Mouse (Mus musculus): ENCODE measurements at regions not wholly inside any gene's neighbourhood (a gene's known extent, or its start where the extent isn't known, plus 50 kb on each side); places are given as distances from the start of the nearest gene placed in this dataset.

GRCm38 (mm10) chr5:76055849-76056248, 77.6 kb upstream of the Kdr start:
- ATAC-seq (ENCODE audit: low FRiP score): no peak
- no peaks in the 10 kb centered on the region for H3K27me3 ChIP-seq
- H3K9ac ChIP-seq: no peak overlapping the region
- no peak overlapping the region for H3K4me2 ChIP-seq (replicated peaks)
- no peak overlapping the region for H3K27ac ChIP-seq
- no peaks in the 10 kb centered on the region for H3K4me1 ChIP-seq
- no peaks in the 10 kb centered on the region for H3K36me3 ChIP-seq
- WGBS: 83% methylated on average over 2 of the region's 2 CpGs
- H3K4me3 ChIP-seq: no peak overlapping the region
- no peaks in the 10 kb centered on the region for H3K9me3 ChIP-seq (replicated peaks)

- Histone ChIP-seq H3K36me3 (no peaks in the 10 kb centered on the region), H3K4me1 (no peaks in the 10 kb centered on the region), H3K9me3 (replicated peaks) (no peaks in the 10 kb centered on the region), H3K4me3 (no peak overlapping the region), H3K27me3 (no peaks in the 10 kb centered on the region), H3K9ac (no peak overlapping the region), H3K27ac (no peak overlapping the region), H3K4me2 (replicated peaks) (no peak overlapping the region)
- WGBS: 100% methylated on average over 1 of the region's 1 CpGs
- ATAC-seq (ENCODE audit: low FRiP score): no peak
Measured at GRCm38 (mm10) chr5:76052782-76053181, 74.5 kb upstream of the Kdr start.

- WGBS: 84% methylated on average over 2 of the region's 2 CpGs
- no peaks in the 10 kb centered on the region for H3K4me1 ChIP-seq
- H3K9ac ChIP-seq: no peak overlapping the region
- no peak overlapping the region for H3K4me2 ChIP-seq (replicated peaks)
- no peaks in the 10 kb centered on the region for H3K36me3 ChIP-seq
- no peaks in the 10 kb centered on the region for H3K9me3 ChIP-seq (replicated peaks)
- no peaks in the 10 kb centered on the region for H3K27me3 ChIP-seq
- H3K4me3 ChIP-seq: no peak overlapping the region
- no peak overlapping the region for H3K27ac ChIP-seq
- no peak for ATAC-seq (ENCODE audit: low FRiP score)
Measured at GRCm38 (mm10) chr5:76051658-76052057, 73.4 kb upstream of the Kdr start.

- H3K4me1 ChIP-seq: no peaks in the 10 kb centered on the region
- H3K9me3 ChIP-seq (replicated peaks): no peaks in the 10 kb centered on the region
Measured at GRCm38 (mm10) chr5:76048103-76048874, 70.0 kb upstream of the Kdr start.

GRCm38 (mm10) chr5:76043521-76044510, 65.6 kb upstream of the Kdr start:
- Histone ChIP-seq H3K9me3 (replicated peaks) (0 out of 2 replicates have a peak, but pooled peaks cover 6% of the 10 kb centered on the region), H3K4me1 (no peaks in the 10 kb centered on the region), H3K27ac (no peak overlapping the region), H3K36me3 (no peaks in the 10 kb centered on the region), H3K27me3 (no peaks in the 10 kb centered on the region), H3K4me2 (replicated peaks) (no peak overlapping the region), H3K9ac (no peak overlapping the region), H3K4me3 (no peak overlapping the region)
- ATAC-seq (ENCODE audit: low FRiP score): no peak
- WGBS: 69% methylated on average over 14 of the region's 14 CpGs

More at GRCm38 (mm10) chr5:76048103-76048874, 70.0 kb upstream of the Kdr start:
- no peak for ATAC-seq (ENCODE audit: low FRiP score)
- Histone ChIP-seq H3K27me3 (no peaks in the 10 kb centered on the region), H3K9ac (no peak overlapping the region), H3K27ac (no peak overlapping the region), H3K4me3 (no peak overlapping the region), H3K4me2 (replicated peaks) (no peak overlapping the region), H3K36me3 (no peaks in the 10 kb centered on the region)
- WGBS: 85% methylated on average over 9 of the region's 9 CpGs

GRCm38 (mm10) chr5:76040454-76041203, 62.4 kb upstream of the Kdr start:
- Histone ChIP-seq H3K9me3 (replicated peaks) (0 out of 2 replicates have a peak, but pooled peaks cover 6% of the 10 kb centered on the region), H3K4me1 (no peaks in the 10 kb centered on the region), H3K36me3 (no peaks in the 10 kb centered on the region), H3K27ac (no peak overlapping the region), H3K9ac (no peak overlapping the region), H3K27me3 (no peaks in the 10 kb centered on the region), H3K4me2 (replicated peaks) (no peak overlapping the region), H3K4me3 (no peak overlapping the region)
- no peak for ATAC-seq (ENCODE audit: low FRiP score)
- 73% methylated on average over 10 of the region's 10 CpGs for WGBS

GRCm38 (mm10) chr5:76028729-76029128, 50.5 kb upstream of the Kdr start:
- no peak for ATAC-seq (ENCODE audit: low FRiP score)
- Histone ChIP-seq H3K27me3 (no peaks in the 10 kb centered on the region), H3K4me3 (no peak overlapping the region), H3K9ac (no peak overlapping the region), H3K9me3 (replicated peaks) (no peaks in the 10 kb centered on the region), H3K36me3 (no peaks in the 10 kb centered on the region), H3K27ac (no peak overlapping the region), H3K4me2 (replicated peaks) (no peak overlapping the region), H3K4me1 (no peaks in the 10 kb centered on the region)
- 39% methylated on average over 4 of the region's 4 CpGs for WGBS
